Mouse (Mus musculus) heart, postnatal 14 days (tissue): Measurements from ENCODE around the gene Cadm4. TPM values are rescaled to one million over a fixed set of nuclear protein-coding genes. Genes with fewer than 3 reads are reported as not detected.

ENCODE experiments used
- DNase-seq, 2 experiments: peaks; one replicate each; pipeline ENCODE4 v3.0.0; 2021 to 2022
- intact Hi-C: fragments of 180-260 bp; cut with DNase I; formaldehyde crosslinking; loops from one replicate; pipeline ENCODE4 v1.15.1; 2025
- total RNA-seq, 2 experiments: library from RNA; stranded (reverse); gene quantifications; 2 replicates each; pipeline ENCODE4 v1.2.3; 2021

The Cadm4 gene
- total RNA-seq, 2 experiments from 2014 or later, result 14.3 to 14.7 TPM

GRCm38 (mm10) chr7:24523723-24524122 lies 41.9 kb downstream of the Cadm4 start:
- intact Hi-C loops, result no loop called here
- DNase-seq, result no peak

GRCm38 (mm10) chr7:24524978-24525377 lies 43.2 kb downstream of the Cadm4 start:
- intact Hi-C loops, result no loop called here

GRCm38 (mm10) chr7:24525686-24526420 lies 44.0 kb downstream of the Cadm4 start:
- DNase-seq, result no peak
- intact Hi-C loops, result no loop called here

More at GRCm38 (mm10) chr7:24524978-24525377, 43.2 kb downstream of the Cadm4 start:
- no peak for DNase-seq

- no peak for DNase-seq
- intact Hi-C loops, result no loop called here
Measured at GRCm38 (mm10) chr7:24528861-24529260, 47.0 kb downstream of the Cadm4 start.

GRCm38 (mm10) chr7:24529580-24529979 lies 47.8 kb downstream of the Cadm4 start:
- no peak for DNase-seq
- intact Hi-C loops, result no loop called here

- intact Hi-C loops, result loop anchor here (1.0 kb wide), 2 partner anchors 17 to 23 kb away; partner anchors contain the start of gene Zfp428
- DNase-seq, result peak; percentile 99
Measured at GRCm38 (mm10) chr7:24530062-24530931, 48.5 kb downstream of the Cadm4 start, which contains the start of gene Irgq. TSS of gene Irgq (plus strand) at chr7:24530689.

GRCm38 (mm10) chr7:24531211-24531971 lies 49.6 kb downstream of the Cadm4 start:
- intact Hi-C loops, result no loop called here
- DNase-seq, result peak; percentile 74 to 83

GRCm38 (mm10) chr7:24533031-24533571 lies 51.3 kb downstream of the Cadm4 start:
- no peak for DNase-seq
- intact Hi-C loops, result no loop called here

- no peak for DNase-seq
- intact Hi-C loops, result no loop called here
Measured at GRCm38 (mm10) chr7:24533806-24534205, 52.0 kb downstream of the Cadm4 start.

GRCm38 (mm10) chr7:24534301-24534700 lies 52.5 kb downstream of the Cadm4 start:
- intact Hi-C loops, result no loop called here
- DNase-seq, result no peak

GRCm38 (mm10) chr7:24537081-24537480 lies 55.3 kb downstream of the Cadm4 start:
- intact Hi-C loops, result no loop called here
- no peak for DNase-seq

- intact Hi-C loops, result no loop called here
- no peak for DNase-seq
Measured at GRCm38 (mm10) chr7:24537591-24537990, 55.8 kb downstream of the Cadm4 start.

- DNase-seq, result peak in 1 of 2 experiments; percentile 45
- intact Hi-C loops, result no loop called here
Measured at GRCm38 (mm10) chr7:24538154-24538553, 56.3 kb downstream of the Cadm4 start.

- intact Hi-C loops, result no loop called here
- DNase-seq, result no peak
Measured at GRCm38 (mm10) chr7:24538701-24539100, 56.9 kb downstream of the Cadm4 start.

- DNase-seq, result no peak
- intact Hi-C loops, result no loop called here
Measured at GRCm38 (mm10) chr7:24539686-24540085, 57.9 kb downstream of the Cadm4 start.

GRCm38 (mm10) chr7:24544506-24544905 lies 62.7 kb downstream of the Cadm4 start:
- intact Hi-C loops, result no loop called here
- no peak for DNase-seq

- DNase-seq, result no peak
- intact Hi-C loops, result loop anchor here (5.0 kb wide), 1 partner anchor 46 kb away; no protein-coding TSS in a partner anchor
Measured at GRCm38 (mm10) chr7:24546068-24546614, 64.3 kb downstream of the Cadm4 start, which contains the start of the genes Pinlyp and Xrcc1. TSS of gene Pinlyp (minus strand) at chr7:24546118. TSS of gene Xrcc1 (plus strand) at chr7:24546289.

- peak; percentile 99 for DNase-seq
- intact Hi-C loops, result loop anchor here (1.0 to 5.0 kb wide), 2 partner anchors 17 to 45 kb away; partner anchors contain the start of gene Irgq
Measured at GRCm38 (mm10) chr7:24546634-24547389, 65.0 kb downstream of the Cadm4 start.

GRCm38 (mm10) chr7:24547534-24548036 lies 65.8 kb downstream of the Cadm4 start:
- no peak for DNase-seq
- intact Hi-C loops, result loop anchor here (1.0 to 5.0 kb wide), 2 partner anchors 17 to 45 kb away; partner anchors contain the start of gene Irgq
